Mouse (Mus musculus): ENCODE results near the gene Gjb3. TPM values are rescaled to one million over a fixed set of nuclear protein-coding genes. Genes with fewer than 3 reads are reported as not detected.
A peak's percentile ranks its signal among the peaks of the same experiment; 100 is the strongest.

Gene Gjb3
- polyA plus RNA-seq, 1 experiment from 2014 or later = not detected

DNA sequence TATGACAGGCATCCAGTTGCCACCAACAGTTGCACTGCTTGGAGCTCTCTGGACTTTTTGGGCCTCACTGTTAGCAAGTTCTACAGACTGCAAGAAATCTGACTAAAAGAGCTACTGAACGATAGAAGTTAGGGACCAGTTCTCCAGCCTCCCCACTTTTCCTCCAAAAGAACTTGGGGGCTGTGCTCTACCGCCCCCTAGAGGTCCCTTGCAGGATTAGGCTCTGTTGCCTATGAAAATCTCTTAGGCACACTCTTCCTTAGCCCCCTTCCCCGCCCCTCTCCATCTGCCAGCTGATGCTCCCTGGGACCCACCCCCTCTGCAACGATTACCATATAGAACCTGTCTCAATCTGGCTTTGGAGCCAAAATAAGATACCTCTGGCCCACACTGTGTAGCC is 32.7 kb upstream of the Gjb3 start:
- Histone ChIP-seq H3K9me3 (no peaks in the 10 kb centered on the region), H3K9ac (no peak overlapping the region), H3K27me3 (replicated peaks) (peaks cover 21% of the 10 kb centered on the region), H3K4me3 (no peak overlapping the region), H3K4me1 (peaks cover 19% of the 10 kb centered on the region), H3K27ac (replicated peaks) (no peak overlapping the region), H3K4me2 (no peak overlapping the region), H3K36me3 (no peaks in the 10 kb centered on the region)
- no peak for ATAC-seq (ENCODE audit: extremely low read depth, insufficient number of reproducible peaks, low FRiP score, low TSS enrichment)
- 58% methylated on average over 4 of the region's 4 CpGs for WGBS

DNA sequence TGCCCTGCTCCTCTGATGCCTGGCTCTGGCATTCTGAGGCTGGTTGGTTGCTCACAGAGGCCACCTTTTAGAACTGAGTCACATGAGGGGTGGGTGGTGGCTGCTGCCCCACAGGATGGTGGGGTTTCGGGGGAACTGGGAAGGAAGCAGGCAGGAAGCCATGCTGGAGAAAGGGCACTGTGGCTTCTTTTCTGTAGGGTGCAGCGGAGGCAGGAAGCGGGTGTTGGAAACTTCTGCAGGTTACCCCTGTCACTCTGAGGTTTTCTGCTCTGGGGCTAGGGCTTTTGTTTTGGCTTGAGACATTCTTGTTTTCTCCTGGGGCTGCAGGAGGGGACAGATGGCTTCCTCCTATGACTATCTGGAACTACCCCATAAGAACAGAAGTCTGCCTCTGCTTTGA is 31.9 kb upstream of the Gjb3 start:
- 65% methylated on average over 3 of the region's 3 CpGs for WGBS
- H3K4me2 ChIP-seq = no peak overlapping the region
- no peak overlapping the region for H3K27ac ChIP-seq (replicated peaks)
- no peak overlapping the region for H3K4me3 ChIP-seq
- peaks cover 21% of the 10 kb centered on the region for H3K4me1 ChIP-seq
- no peaks in the 10 kb centered on the region for H3K9me3 ChIP-seq
- H3K9ac ChIP-seq = no peak overlapping the region
- H3K36me3 ChIP-seq = no peaks in the 10 kb centered on the region
- no peak for ATAC-seq (ENCODE audit: extremely low read depth, insufficient number of reproducible peaks, low FRiP score, low TSS enrichment)
- peaks cover 29% of the 10 kb centered on the region for H3K27me3 ChIP-seq (replicated peaks)

DNA sequence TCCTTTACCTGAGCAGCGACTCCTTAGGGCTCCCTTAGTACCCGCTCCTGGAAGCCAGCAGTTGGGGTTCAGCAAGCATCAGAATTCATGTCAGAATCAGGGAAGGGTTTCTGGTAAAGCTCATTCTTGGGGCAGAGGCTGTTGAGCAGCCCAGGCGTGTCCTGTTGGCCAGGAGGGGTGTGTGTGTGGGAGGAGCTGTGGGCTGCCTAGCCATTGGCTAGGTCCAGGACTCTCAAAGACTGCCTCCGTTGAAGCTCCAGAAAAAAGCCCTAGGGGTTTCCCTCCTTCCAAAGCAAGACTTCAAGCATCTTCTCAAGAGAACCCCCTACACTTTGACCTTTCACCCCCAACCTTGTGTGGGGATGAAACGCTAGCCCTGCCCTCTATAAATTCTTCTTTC is 27.4 kb upstream of the Gjb3 start, which contains the start of gene Gjb5:
Gene Gjb5 (minus strand): TSS at position 164 of the 400 bp plus-strand sequence.
- peaks cover 33% of the 10 kb centered on the region for H3K4me1 ChIP-seq
- H3K9me3 ChIP-seq = no peaks in the 10 kb centered on the region
- H3K9ac ChIP-seq = no peak within 1 kb of the TSS
- peaks cover 31% of the 10 kb centered on the region for H3K27me3 ChIP-seq (replicated peaks)
- no peaks in the 10 kb centered on the region for H3K36me3 ChIP-seq
- ATAC-seq (ENCODE audit: extremely low read depth, insufficient number of reproducible peaks, low FRiP score, low TSS enrichment) = no peak
- no peak within 1 kb of the TSS for H3K27ac ChIP-seq (replicated peaks)
- no peak within 1 kb of the TSS for H3K4me3 ChIP-seq
- peak within 1 kb of the TSS; percentile 30; the same call in 1 of the 2 replicates for H3K4me2 ChIP-seq
- 18% methylated on average over 5 of the region's 5 CpGs for WGBS

DNA sequence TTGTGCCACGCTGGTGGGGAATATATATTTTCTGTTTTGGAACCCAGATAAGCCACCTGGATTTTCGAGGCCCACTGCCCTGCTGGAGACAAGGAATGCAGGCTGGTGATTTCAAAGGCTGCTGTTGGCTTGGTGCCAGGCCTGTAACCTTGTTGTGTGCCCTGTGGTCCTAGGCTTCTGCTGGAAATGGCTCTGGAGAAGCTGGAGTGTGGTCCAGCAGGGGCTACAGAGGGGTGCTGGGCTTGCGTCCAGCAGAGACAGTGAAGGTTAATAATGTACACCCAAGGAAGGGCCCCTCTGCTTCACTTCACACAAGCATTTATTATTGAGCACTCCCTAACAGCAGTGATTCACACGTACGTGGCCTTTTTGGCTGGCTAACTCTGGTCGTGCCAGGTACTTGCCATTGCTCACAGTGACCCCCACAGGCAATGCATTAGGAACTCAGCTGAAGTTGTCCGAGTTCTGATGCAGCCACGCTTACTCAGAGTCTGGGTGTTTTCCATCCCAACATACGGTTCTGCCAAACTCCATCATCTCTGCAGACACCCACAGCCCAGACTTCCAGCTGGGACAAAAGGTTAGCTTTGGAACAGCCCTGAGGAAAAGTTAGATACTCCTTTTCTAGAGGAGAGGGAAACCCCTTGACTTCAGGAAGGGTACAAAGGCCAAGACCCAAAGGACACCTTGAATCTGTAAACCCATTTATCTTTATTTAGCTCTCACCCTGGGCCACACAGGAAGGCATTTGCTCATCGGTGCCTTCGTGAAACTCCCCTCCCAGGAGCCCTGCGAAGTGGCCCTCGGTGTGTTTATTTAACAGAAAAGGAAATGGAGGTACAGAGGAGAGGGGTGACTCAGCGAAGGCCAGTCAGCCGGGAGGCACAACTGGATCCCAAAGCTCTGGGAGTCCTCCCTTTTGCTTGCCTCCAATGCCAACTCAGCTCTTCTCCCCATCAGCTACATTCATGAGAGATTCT is 24.2 kb upstream of the Gjb3 start:
- no peak for ATAC-seq (ENCODE audit: extremely low read depth, insufficient number of reproducible peaks, low FRiP score, low TSS enrichment)
- Histone ChIP-seq H3K4me3 (no peak overlapping the region), H3K9me3 (no peaks in the 10 kb centered on the region), H3K4me2 (no peak overlapping the region), H3K27ac (replicated peaks) (peak overlapping the region; percentile 33), H3K4me1 (peaks cover 38% of the 10 kb centered on the region), H3K36me3 (no peaks in the 10 kb centered on the region), H3K9ac (no peak overlapping the region), H3K27me3 (replicated peaks) (peaks cover 24% of the 10 kb centered on the region)
- 43% methylated on average over 15 of the region's 15 CpGs for WGBS

DNA sequence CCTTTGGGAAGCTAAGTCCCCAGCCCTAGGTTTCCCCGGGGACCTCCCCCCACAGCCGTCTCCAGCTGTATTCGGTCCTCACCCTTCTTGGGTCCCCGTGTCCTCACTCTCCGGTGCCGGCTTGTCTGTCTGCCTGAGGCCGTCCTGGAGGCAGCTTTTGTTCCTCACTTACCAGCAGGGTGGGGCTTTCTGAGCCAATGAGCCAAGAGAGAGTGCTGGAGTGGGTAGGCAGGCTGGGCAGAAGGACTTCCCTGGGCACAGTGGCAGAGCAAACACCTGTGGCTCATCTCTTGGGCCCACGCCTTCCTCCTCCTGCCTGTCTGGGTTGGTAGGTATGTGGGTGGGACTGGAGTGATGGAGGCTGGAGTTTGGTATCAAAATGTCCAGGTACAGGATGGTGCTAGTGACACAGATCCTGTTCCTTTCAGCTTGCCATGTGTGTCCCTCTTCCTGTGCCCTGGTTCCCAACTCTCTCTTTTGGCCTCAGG is 23.4 kb upstream of the Gjb3 start, which contains the start of gene Gjb4:
Gene Gjb4 (minus strand): TSS at position 131 of the 488 bp plus-strand sequence.
- Histone ChIP-seq H3K9ac (no peak within 1 kb of the TSS), H3K36me3 (no peaks in the 10 kb centered on the region), H3K27me3 (replicated peaks) (peaks cover 16% of the 10 kb centered on the region), H3K27ac (replicated peaks) (peak within 1 kb of the TSS; percentile 33), H3K4me2 (no peak within 1 kb of the TSS), H3K4me1 (peaks cover 38% of the 10 kb centered on the region), H3K9me3 (no peaks in the 10 kb centered on the region), H3K4me3 (no peak within 1 kb of the TSS)
- WGBS = 58% methylated on average over 8 of the region's 8 CpGs
- no peak for ATAC-seq (ENCODE audit: extremely low read depth, insufficient number of reproducible peaks, low FRiP score, low TSS enrichment)

DNA sequence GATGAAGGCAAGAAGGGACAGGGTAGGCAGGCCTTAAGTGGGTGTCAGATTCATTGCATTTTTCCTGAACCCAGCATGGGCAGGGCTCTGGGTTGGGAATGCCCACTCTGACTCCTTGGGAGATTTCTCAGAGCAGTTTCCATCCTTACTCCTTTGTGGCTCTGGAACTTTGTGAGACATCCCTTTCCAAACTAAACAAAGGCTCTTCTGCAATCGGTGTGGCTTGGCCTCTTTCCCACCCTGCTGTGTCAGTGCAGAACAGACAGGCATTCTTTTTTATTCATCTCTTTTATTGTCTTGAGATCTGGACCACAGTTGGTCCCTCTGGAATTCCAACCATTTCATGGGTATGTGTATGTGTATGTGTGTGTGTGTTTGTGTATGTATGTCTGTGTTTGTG is 21.9 kb upstream of the Gjb3 start:
- Histone ChIP-seq H3K4me3 (no peak overlapping the region), H3K4me1 (peaks cover 32% of the 10 kb centered on the region), H3K9me3 (no peaks in the 10 kb centered on the region), H3K4me2 (no peak overlapping the region), H3K27me3 (replicated peaks) (peaks cover 2% of the 10 kb centered on the region), H3K36me3 (no peaks in the 10 kb centered on the region), H3K27ac (replicated peaks) (no peak overlapping the region), H3K9ac (no peak overlapping the region)
- no peak for ATAC-seq (ENCODE audit: extremely low read depth, insufficient number of reproducible peaks, low FRiP score, low TSS enrichment)
- WGBS = 28% methylated on average over 1 of the region's 1 CpGs

DNA sequence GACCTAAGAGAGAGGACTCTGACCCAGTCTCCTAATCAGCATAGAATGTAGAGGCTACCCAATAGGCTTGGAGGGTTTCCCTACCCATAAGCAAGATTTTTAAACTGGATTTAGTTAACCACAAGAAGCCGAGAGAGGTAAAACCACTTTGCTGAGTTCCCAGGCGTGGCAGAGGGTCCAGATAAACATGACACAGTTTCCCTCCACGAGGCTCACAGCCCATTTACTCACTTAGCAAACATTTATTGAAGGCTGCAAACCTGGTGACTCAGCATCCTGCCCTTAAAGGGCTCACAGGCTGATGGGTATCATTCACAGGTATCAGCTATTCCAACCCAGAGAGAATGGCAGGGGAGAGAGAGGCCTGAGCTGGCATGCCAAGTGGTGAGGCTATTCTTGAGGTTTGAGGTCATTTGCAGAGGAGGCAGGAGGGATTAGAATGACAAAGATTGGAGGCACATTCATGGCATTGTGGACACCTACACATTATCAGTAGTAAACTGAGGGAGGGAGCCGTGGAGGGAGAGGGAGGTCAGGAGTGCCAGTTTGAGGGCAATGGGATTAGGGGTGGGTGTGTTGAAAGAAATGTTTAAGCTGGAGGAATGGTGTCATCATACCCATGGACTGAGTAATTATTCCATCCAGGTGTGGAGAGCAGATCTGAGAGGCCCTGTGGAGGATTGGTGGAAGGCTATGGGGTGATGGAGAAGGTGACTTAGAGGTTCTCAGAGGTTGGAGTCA is 19.1 kb upstream of the Gjb3 start:
- Histone ChIP-seq H3K36me3 (no peaks in the 10 kb centered on the region), H3K27me3 (replicated peaks) (peaks cover 4% of the 10 kb centered on the region; the same call in 1 of the 2 replicates), H3K4me2 (no peak overlapping the region), H3K4me3 (no peak overlapping the region), H3K27ac (replicated peaks) (no peak overlapping the region), H3K4me1 (peaks cover 18% of the 10 kb centered on the region), H3K9me3 (no peaks in the 10 kb centered on the region), H3K9ac (no peak overlapping the region)
- no peak for ATAC-seq (ENCODE audit: extremely low read depth, insufficient number of reproducible peaks, low FRiP score, low TSS enrichment)
- 51% methylated on average over 4 of the region's 4 CpGs for WGBS

DNA sequence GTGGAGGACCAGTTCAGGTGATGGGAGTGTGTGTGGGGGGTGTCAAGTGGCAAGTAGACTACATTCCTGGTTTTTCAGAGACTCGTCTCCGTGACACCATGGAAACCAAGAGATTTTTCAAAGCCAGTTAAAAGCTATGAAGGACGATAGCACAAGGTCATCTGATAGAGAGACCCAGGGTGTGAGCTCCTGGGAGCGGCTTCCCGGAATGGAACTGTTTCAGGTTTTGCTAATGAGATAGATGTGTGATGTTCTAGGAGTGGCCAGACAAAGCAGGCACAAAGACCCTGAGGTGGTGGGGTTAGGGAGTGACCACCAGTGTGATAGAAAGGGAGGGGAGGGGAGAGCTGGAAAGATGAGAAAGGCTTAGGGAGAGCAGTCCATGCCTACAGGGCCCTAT is 14.4 kb upstream of the Gjb3 start:
- Histone ChIP-seq H3K9me3 (no peaks in the 10 kb centered on the region), H3K9ac (no peak overlapping the region), H3K27me3 (replicated peaks) (peaks cover 8% of the 10 kb centered on the region; the same call in 1 of the 2 replicates), H3K4me1 (no peaks in the 10 kb centered on the region), H3K4me2 (no peak overlapping the region), H3K36me3 (no peaks in the 10 kb centered on the region), H3K27ac (replicated peaks) (no peak overlapping the region), H3K4me3 (no peak overlapping the region)
- 61% methylated on average over 5 of the region's 5 CpGs for WGBS
- ATAC-seq (ENCODE audit: extremely low read depth, insufficient number of reproducible peaks, low FRiP score, low TSS enrichment) = no peak

DNA sequence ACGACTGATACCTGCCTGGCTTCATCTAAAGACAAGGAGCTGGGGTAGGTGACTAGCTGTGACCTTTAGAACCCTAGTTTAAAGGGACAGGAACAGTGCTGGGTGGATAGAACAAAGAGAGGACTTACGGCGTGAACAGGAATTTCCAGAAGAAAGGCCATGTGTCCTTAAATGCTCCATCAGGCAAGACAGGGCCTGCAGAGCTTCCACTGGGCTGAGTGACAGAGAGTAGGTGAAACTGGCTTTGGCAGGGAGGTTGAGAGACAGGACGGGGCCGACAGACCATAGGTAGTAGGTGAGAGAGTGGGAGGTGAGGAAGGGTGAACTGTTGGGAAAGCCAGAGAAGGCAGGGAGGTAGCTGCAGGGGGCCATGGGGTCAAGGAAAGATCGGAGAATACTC is 10.7 kb upstream of the Gjb3 start:
- H3K36me3 ChIP-seq = no peaks in the 10 kb centered on the region
- WGBS = 47% methylated on average over 6 of the region's 6 CpGs
- H3K9ac ChIP-seq = no peak overlapping the region
- peaks cover 5% of the 10 kb centered on the region; the same call in 1 of the 2 replicates for H3K27me3 ChIP-seq (replicated peaks)
- H3K27ac ChIP-seq (replicated peaks) = no peak overlapping the region
- no peak overlapping the region for H3K4me3 ChIP-seq
- no peaks in the 10 kb centered on the region for H3K9me3 ChIP-seq
- ATAC-seq (ENCODE audit: extremely low read depth, insufficient number of reproducible peaks, low FRiP score, low TSS enrichment) = no peak
- H3K4me2 ChIP-seq = no peak overlapping the region
- H3K4me1 ChIP-seq = no peaks in the 10 kb centered on the region

DNA sequence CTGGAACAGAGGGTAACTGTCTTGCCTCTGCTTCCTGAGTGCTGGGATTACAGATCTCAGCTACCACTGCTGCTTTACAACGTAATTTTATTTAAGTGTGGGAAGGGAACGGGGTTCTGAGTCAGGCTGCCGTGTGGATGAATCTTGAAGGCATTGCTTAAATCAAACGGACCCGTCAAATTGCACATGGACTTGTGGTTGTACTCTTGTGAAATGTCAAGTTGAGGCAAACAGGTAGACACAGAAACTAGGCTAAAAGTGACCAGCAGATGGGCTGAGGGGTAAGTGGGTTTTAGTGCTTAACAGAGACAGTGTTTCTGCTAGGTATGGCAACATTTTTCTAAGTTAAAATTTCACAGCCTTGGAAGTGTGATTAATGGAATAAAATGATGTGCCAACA is 7.0 kb upstream of the Gjb3 start:
- Histone ChIP-seq H3K9me3 (no peaks in the 10 kb centered on the region), H3K4me1 (no peaks in the 10 kb centered on the region), H3K36me3 (no peaks in the 10 kb centered on the region), H3K27ac (replicated peaks) (no peak overlapping the region), H3K27me3 (replicated peaks) (peaks cover 11% of the 10 kb centered on the region), H3K9ac (no peak overlapping the region), H3K4me3 (no peak overlapping the region), H3K4me2 (no peak overlapping the region)
- no peak for ATAC-seq (ENCODE audit: extremely low read depth, insufficient number of reproducible peaks, low FRiP score, low TSS enrichment)
- 82% methylated on average over 5 of the region's 5 CpGs for WGBS

DNA sequence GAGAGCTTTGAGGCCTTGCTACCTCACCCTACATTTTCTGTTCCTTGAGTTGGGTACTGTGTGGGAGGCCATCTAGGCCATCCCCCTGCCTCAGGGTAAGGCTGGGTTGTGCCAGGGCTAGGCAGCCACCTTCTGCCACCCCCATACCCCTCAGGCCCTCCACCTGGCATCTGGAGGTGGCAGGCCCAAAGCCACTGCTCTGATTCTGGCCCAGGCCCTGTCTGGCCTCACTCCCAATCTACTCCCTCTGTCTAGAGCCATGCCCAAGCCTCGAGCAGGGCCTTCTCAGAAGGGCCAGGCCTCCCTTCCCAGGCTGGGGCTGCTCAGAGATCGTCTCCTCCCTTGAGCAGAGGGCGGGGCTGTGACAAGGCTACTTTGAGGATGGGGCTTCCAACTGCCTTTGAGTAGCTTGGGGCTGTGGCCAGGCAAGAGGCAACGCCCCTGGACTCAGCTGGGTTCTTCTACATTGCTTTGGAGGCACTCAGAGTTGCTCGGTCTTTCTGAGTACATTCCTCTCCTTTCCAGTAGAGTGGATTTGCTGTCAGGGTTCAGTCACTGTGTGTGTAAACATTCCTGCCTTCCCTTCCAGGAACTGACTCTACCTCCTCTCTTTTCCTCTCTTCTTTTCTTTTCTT is 4.3 kb upstream of the Gjb3 start:
- no peak overlapping the region for H3K4me3 ChIP-seq
- H3K4me2 ChIP-seq = no peak overlapping the region
- H3K27me3 ChIP-seq (replicated peaks) = peaks cover 33% of the 10 kb centered on the region
- no peak for ATAC-seq (ENCODE audit: extremely low read depth, insufficient number of reproducible peaks, low FRiP score, low TSS enrichment)
- no peaks in the 10 kb centered on the region for H3K9me3 ChIP-seq
- no peak overlapping the region for H3K9ac ChIP-seq
- WGBS = 26% methylated on average over 5 of the region's 5 CpGs
- no peaks in the 10 kb centered on the region for H3K36me3 ChIP-seq
- no peak overlapping the region for H3K27ac ChIP-seq (replicated peaks)
- peaks cover 15% of the 10 kb centered on the region for H3K4me1 ChIP-seq
